18 mouse cellular contexts compared by ENCODE assay signal in the genomic region with DNA sequence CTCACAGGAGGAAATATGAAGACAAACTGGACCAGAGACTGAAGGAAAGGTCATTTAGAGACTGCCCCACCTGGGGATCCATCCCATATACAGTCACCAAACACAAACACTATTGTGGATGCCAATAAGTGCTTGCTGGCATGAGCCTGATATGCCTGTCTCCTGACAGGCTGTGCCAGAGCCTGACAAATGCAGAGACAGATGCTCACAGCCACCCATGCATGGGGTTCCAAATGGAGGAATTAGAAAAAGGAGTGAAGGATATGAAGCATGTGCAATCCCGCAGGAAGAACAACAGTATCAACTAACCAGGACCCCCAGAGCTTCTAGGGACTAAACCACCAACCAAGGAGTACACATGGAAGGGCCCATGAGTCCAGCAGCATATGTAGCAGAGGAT.
A peak's percentile ranks its signal among the peaks of the same experiment; 100 is the strongest.
DNase-seq lines count a peak whose midpoint lies in the region; ATAC-seq lines count a peak whose summit lies in the region.
"Had no signal": no experiment of that assay in that cellular context is flagged by ENCODE, and none has a peak within 500 bp of the region (broad histone marks: within the 10 kb centered on the region; RNA-seq: fewer than 3 reads in every experiment).

No protein-coding gene starts in this region.

- no peak overlapping the region for H3K27ac ChIP-seq in forebrain, embryonic 14.5 days (ENCODE audit: low read depth, low read length)
- H3K27ac ChIP-seq in forebrain, embryonic 12.5 days = no peak overlapping the region
- H3K27ac ChIP-seq in kidney, embryonic 15.5 days = no peak overlapping the region
- no peak overlapping the region for H3K27ac ChIP-seq in hindbrain, embryonic 14.5 days
- H3K27ac ChIP-seq: embryonic facial prominence, embryonic 13.5 days; forebrain, embryonic 13.5 days; gastrocnemius, adult 2 months; heart, embryonic 13.5 days had no signal

- DNase-seq in forebrain, embryonic 14.5 days (ENCODE audit: low spot score) = peak; percentile 0
- DNase-seq in layer of hippocampus, adult 8-10 months (ENCODE audit: low spot score in 2 of 2) = peak; percentile 18 to 42
- peak; percentile 18 to 51 for DNase-seq in layer of hippocampus, postnatal 14 days (ENCODE audit: low spot score in 2 of 2)
- DNase-seq in ovary, postnatal 10 days (ENCODE audit: low spot score) = no peak
- DNase-seq in hindbrain, embryonic 14.5 days (ENCODE audit: low spot score) = no peak
- DNase-seq: adrenal gland, postnatal 14 days; cerebellum, adult 11 months; cerebellum, adult 8-10 months; cerebellum, postnatal 25 days; gastrocnemius, adult 2 months; gastrocnemius, postnatal 25 days; heart, postnatal 36 days had no signal

- ATAC-seq in forebrain, embryonic 14.5 days = no peak
- no peak for ATAC-seq in forebrain, embryonic 12.5 days (ENCODE audit: low FRiP score)
- no peak for ATAC-seq in kidney, embryonic 15.5 days (replicated peaks; ENCODE audit: low FRiP score)
- no peak for ATAC-seq in hindbrain, embryonic 14.5 days (ENCODE audit: low FRiP score)
- ATAC-seq: forebrain, embryonic 13.5 days; hindbrain, embryonic 16.5 days had no signal

- no peaks in the 10 kb centered on the region for H3K36me3 ChIP-seq in forebrain, embryonic 14.5 days (ENCODE audit: control insufficient read depth, insufficient read depth, low read length)
- no peaks in the 10 kb centered on the region for H3K36me3 ChIP-seq in forebrain, embryonic 12.5 days (replicated peaks)
- no peaks in the 10 kb centered on the region for H3K36me3 ChIP-seq in kidney, embryonic 15.5 days
- no peaks in the 10 kb centered on the region for H3K36me3 ChIP-seq in hindbrain, embryonic 14.5 days (replicated peaks; ENCODE audit: control insufficient read depth, insufficient read depth)
- H3K36me3 ChIP-seq: embryonic facial prominence, embryonic 13.5 days; heart, embryonic 13.5 days had no signal

- WGBS in forebrain, embryonic 14.5 days = 89% methylated on average over 1 of the region's 1 CpGs
- WGBS in forebrain, embryonic 12.5 days = 83% methylated on average over 1 of the region's 1 CpGs
- WGBS in kidney, embryonic 15.5 days = 76% methylated on average over 1 of the region's 1 CpGs
- WGBS in hindbrain, embryonic 14.5 days = 90% methylated on average over 1 of the region's 1 CpGs

- no peaks in the 10 kb centered on the region for H3K27me3 ChIP-seq in forebrain, embryonic 14.5 days (replicated peaks; ENCODE audit: control insufficient read depth, insufficient read depth, low read length)
- no peaks in the 10 kb centered on the region for H3K27me3 ChIP-seq in forebrain, embryonic 12.5 days
- no peaks in the 10 kb centered on the region for H3K27me3 ChIP-seq in kidney, embryonic 15.5 days
- H3K27me3 ChIP-seq in hindbrain, embryonic 14.5 days (ENCODE audit: control insufficient read depth, insufficient read depth, low read length) = no peaks in the 10 kb centered on the region
- H3K27me3 ChIP-seq: embryonic facial prominence, embryonic 13.5 days; forebrain, embryonic 13.5 days; heart, embryonic 13.5 days had no signal

- H3K9me3 ChIP-seq in forebrain, embryonic 14.5 days (replicated peaks; ENCODE audit: control insufficient read depth, low read length) = no peaks in the 10 kb centered on the region
- no peaks in the 10 kb centered on the region for H3K9me3 ChIP-seq in forebrain, embryonic 12.5 days
- H3K9me3 ChIP-seq in kidney, embryonic 15.5 days (replicated peaks) = no peaks in the 10 kb centered on the region
- no peaks in the 10 kb centered on the region for H3K9me3 ChIP-seq in hindbrain, embryonic 14.5 days (ENCODE audit: control insufficient read depth, low read length)
- H3K9me3 ChIP-seq: embryonic facial prominence, embryonic 13.5 days; forebrain, embryonic 13.5 days; heart, embryonic 13.5 days had no signal

- no peak overlapping the region for H3K4me2 ChIP-seq in forebrain, embryonic 14.5 days (ENCODE audit: low read length)
- H3K4me2 ChIP-seq in forebrain, embryonic 12.5 days = no peak overlapping the region
- no peak overlapping the region for H3K4me2 ChIP-seq in kidney, embryonic 15.5 days
- no peak overlapping the region for H3K4me2 ChIP-seq in hindbrain, embryonic 14.5 days (replicated peaks)
- H3K4me2 ChIP-seq: embryonic facial prominence, embryonic 13.5 days; forebrain, embryonic 13.5 days; heart, embryonic 13.5 days had no signal

- H3K9ac ChIP-seq in forebrain, embryonic 14.5 days (ENCODE audit: low read length) = no peak overlapping the region
- no peak overlapping the region for H3K9ac ChIP-seq in forebrain, embryonic 12.5 days
- no peak overlapping the region for H3K9ac ChIP-seq in kidney, embryonic 15.5 days
- H3K9ac ChIP-seq in hindbrain, embryonic 14.5 days = no peak overlapping the region
- H3K9ac ChIP-seq: embryonic facial prominence, embryonic 13.5 days; forebrain, embryonic 13.5 days; heart, embryonic 13.5 days had no signal

- H3K4me1 ChIP-seq in forebrain, embryonic 14.5 days (ENCODE audit: control insufficient read depth, insufficient read depth, low read length) = no peaks in the 10 kb centered on the region
- no peaks in the 10 kb centered on the region for H3K4me1 ChIP-seq in forebrain, embryonic 12.5 days
- no peaks in the 10 kb centered on the region for H3K4me1 ChIP-seq in kidney, embryonic 15.5 days
- no peaks in the 10 kb centered on the region for H3K4me1 ChIP-seq in hindbrain, embryonic 14.5 days (replicated peaks; ENCODE audit: control insufficient read depth, insufficient read depth, low read length)
- H3K4me1 ChIP-seq: embryonic facial prominence, embryonic 13.5 days; forebrain, embryonic 13.5 days; heart, embryonic 13.5 days had no signal

- H3K4me3 ChIP-seq in forebrain, embryonic 14.5 days (ENCODE audit: low read depth, low read length) = no peak overlapping the region
- no peak overlapping the region for H3K4me3 ChIP-seq in forebrain, embryonic 12.5 days (replicated peaks)
- no peak overlapping the region for H3K4me3 ChIP-seq in kidney, embryonic 15.5 days (replicated peaks)
- H3K4me3 ChIP-seq in hindbrain, embryonic 14.5 days (replicated peaks; ENCODE audit: low read length) = no peak overlapping the region
- H3K4me3 ChIP-seq: embryonic facial prominence, embryonic 13.5 days; forebrain, embryonic 13.5 days; gastrocnemius, adult 2 months; heart, embryonic 13.5 days had no signal

Comparison
In these comparisons a context has a peak if more than half of its experiments do, and no peak if none do; other contexts are left out.
1. DNase-seq: peak in forebrain, embryonic 14.5 days (single experiment), layer of hippocampus, adult 8-10 months (2 of 2) and layer of hippocampus, postnatal 14 days (2 of 2); none in ovary, postnatal 10 days (single experiment) and hindbrain, embryonic 14.5 days (single experiment).